Mouse (Mus musculus): ENCODE data around the gene Arhgef28. TPM values are rescaled to one million over a fixed set of nuclear protein-coding genes. Genes with fewer than 3 reads are reported as not detected.
A peak's percentile ranks its signal among the peaks of the same experiment; 100 is the strongest.
"Not testable (repeated sequence)": the region's sequence is repeated elsewhere in the genome, so short reads cannot be mapped to it uniquely, and the experiment has no call there.

Arhgef28 gene
- polyA plus RNA-seq, 1 experiment from 2014 or later, result 33.0 TPM

- 81% methylated on average over 2 of the region's 2 CpGs for WGBS
- Histone ChIP-seq H3K27me3 (replicated peaks; ENCODE audit: control insufficient read depth, insufficient read depth, low read length) (no peaks in the 10 kb centered on the region), H3K27ac (ENCODE audit: low read depth, low read length) (no peak overlapping the region), H3K4me1 (ENCODE audit: control insufficient read depth, insufficient read depth, low read depth, low read length) (no peaks in the 10 kb centered on the region), H3K4me2 (ENCODE audit: low read length) (no peak overlapping the region), H3K4me3 (ENCODE audit: low read length) (no peak overlapping the region), H3K36me3 (ENCODE audit: control insufficient read depth, insufficient read depth, low read length) (no peaks in the 10 kb centered on the region), H3K9me3 (ENCODE audit: control insufficient read depth, low read length) (no peaks in the 10 kb centered on the region), H3K9ac (ENCODE audit: low read depth, low read length) (no peak overlapping the region)
- no peak for ATAC-seq
Measured at GRCm38 (mm10) chr13:98111021-98111420, 95.2 kb downstream of the Arhgef28 start.

- not testable (repeated sequence) for H3K9ac ChIP-seq (ENCODE audit: low read depth, low read length); H3K27ac ChIP-seq (ENCODE audit: low read depth, low read length); H3K36me3 ChIP-seq (ENCODE audit: control insufficient read depth, insufficient read depth, low read length); H3K4me1 ChIP-seq (ENCODE audit: control insufficient read depth, insufficient read depth, low read depth, low read length); H3K4me3 ChIP-seq (ENCODE audit: low read length); H3K9me3 ChIP-seq (ENCODE audit: control insufficient read depth, low read length); H3K27me3 ChIP-seq (replicated peaks; ENCODE audit: control insufficient read depth, insufficient read depth, low read length); ATAC-seq; H3K4me2 ChIP-seq (ENCODE audit: low read length)
- WGBS, result 89% methylated on average over 3 of the region's 3 CpGs
Measured at GRCm38 (mm10) chr13:98108481-98108880, 97.8 kb downstream of the Arhgef28 start.

- Histone ChIP-seq H3K27ac (ENCODE audit: low read depth, low read length) (no peak overlapping the region), H3K4me3 (ENCODE audit: low read length) (no peak overlapping the region), H3K27me3 (replicated peaks; ENCODE audit: control insufficient read depth, insufficient read depth, low read length) (no peaks in the 10 kb centered on the region), H3K36me3 (ENCODE audit: control insufficient read depth, insufficient read depth, low read length) (no peaks in the 10 kb centered on the region), H3K9me3 (ENCODE audit: control insufficient read depth, low read length) (peaks cover 2% of the 10 kb centered on the region; the same call in 1 of the 2 replicates), H3K9ac (ENCODE audit: low read depth, low read length) (no peak overlapping the region), H3K4me1 (ENCODE audit: control insufficient read depth, insufficient read depth, low read depth, low read length) (no peaks in the 10 kb centered on the region), H3K4me2 (ENCODE audit: low read length) (no peak overlapping the region)
- no peak for ATAC-seq
- 77% methylated on average over 2 of the region's 2 CpGs for WGBS
Measured at GRCm38 (mm10) chr13:98107621-98108020, 98.6 kb downstream of the Arhgef28 start.

GRCm38 (mm10) chr13:98095966-98096365, 110.3 kb downstream of the Arhgef28 start:
- Histone ChIP-seq H3K4me1 (ENCODE audit: control insufficient read depth, insufficient read depth, low read depth, low read length) (peaks cover 4% of the 10 kb centered on the region; the same call in 1 of the 2 replicates), H3K9ac (ENCODE audit: low read depth, low read length) (no peak overlapping the region), H3K36me3 (ENCODE audit: control insufficient read depth, insufficient read depth, low read length) (no peaks in the 10 kb centered on the region), H3K9me3 (ENCODE audit: control insufficient read depth, low read length) (no peaks in the 10 kb centered on the region), H3K27ac (ENCODE audit: low read depth, low read length) (no peak overlapping the region), H3K4me2 (ENCODE audit: low read length) (no peak overlapping the region), H3K27me3 (replicated peaks; ENCODE audit: control insufficient read depth, insufficient read depth, low read length) (no peaks in the 10 kb centered on the region), H3K4me3 (ENCODE audit: low read length) (no peak overlapping the region)
- no peak for ATAC-seq
- 72% methylated on average over 4 of the region's 4 CpGs for WGBS

GRCm38 (mm10) chr13:98094332-98094731, 111.9 kb downstream of the Arhgef28 start:
- H3K4me3 ChIP-seq (ENCODE audit: low read length), result no peak overlapping the region
- H3K27ac ChIP-seq (ENCODE audit: low read depth, low read length), result no peak overlapping the region
- 69% methylated on average over 3 of the region's 3 CpGs for WGBS
- no peaks in the 10 kb centered on the region for H3K9me3 ChIP-seq (ENCODE audit: control insufficient read depth, low read length)
- H3K4me1 ChIP-seq (ENCODE audit: control insufficient read depth, insufficient read depth, low read depth, low read length), result peaks cover 4% of the 10 kb centered on the region; the same call in 1 of the 2 replicates
- no peaks in the 10 kb centered on the region for H3K27me3 ChIP-seq (replicated peaks; ENCODE audit: control insufficient read depth, insufficient read depth, low read length)
- ATAC-seq, result no peak
- no peak overlapping the region for H3K4me2 ChIP-seq (ENCODE audit: low read length)
- no peaks in the 10 kb centered on the region for H3K36me3 ChIP-seq (ENCODE audit: control insufficient read depth, insufficient read depth, low read length)
- no peak overlapping the region for H3K9ac ChIP-seq (ENCODE audit: low read depth, low read length)

- Histone ChIP-seq H3K27ac (ENCODE audit: low read depth, low read length) (no peak overlapping the region), H3K4me2 (ENCODE audit: low read length) (no peak overlapping the region), H3K9ac (ENCODE audit: low read depth, low read length) (no peak overlapping the region), H3K4me3 (ENCODE audit: low read length) (no peak overlapping the region), H3K9me3 (ENCODE audit: control insufficient read depth, low read length) (no peaks in the 10 kb centered on the region), H3K36me3 (ENCODE audit: control insufficient read depth, insufficient read depth, low read length) (no peaks in the 10 kb centered on the region), H3K4me1 (ENCODE audit: control insufficient read depth, insufficient read depth, low read depth, low read length) (peaks cover 4% of the 10 kb centered on the region; the same call in 1 of the 2 replicates), H3K27me3 (replicated peaks; ENCODE audit: control insufficient read depth, insufficient read depth, low read length) (no peaks in the 10 kb centered on the region)
- WGBS, result 53% methylated on average over 9 of the region's 9 CpGs
- peak; percentile 40; the same call in 1 of the 2 replicates for ATAC-seq
Measured at GRCm38 (mm10) chr13:98093483-98093882, 112.8 kb downstream of the Arhgef28 start.

- H3K9me3 ChIP-seq (ENCODE audit: control insufficient read depth, low read length), result no peaks in the 10 kb centered on the region
- H3K27ac ChIP-seq (ENCODE audit: low read depth, low read length), result no peak overlapping the region
- WGBS, result 91% methylated on average over 12 of the region's 12 CpGs
- no peak overlapping the region for H3K4me3 ChIP-seq (ENCODE audit: low read length)
- H3K9ac ChIP-seq (ENCODE audit: low read depth, low read length), result no peak overlapping the region
- H3K4me1 ChIP-seq (ENCODE audit: control insufficient read depth, insufficient read depth, low read depth, low read length), result peaks cover 4% of the 10 kb centered on the region; the same call in 1 of the 2 replicates
- H3K36me3 ChIP-seq (ENCODE audit: control insufficient read depth, insufficient read depth, low read length), result no peaks in the 10 kb centered on the region
- no peak overlapping the region for H3K4me2 ChIP-seq (ENCODE audit: low read length)
- ATAC-seq, result no peak
- no peaks in the 10 kb centered on the region for H3K27me3 ChIP-seq (replicated peaks; ENCODE audit: control insufficient read depth, insufficient read depth, low read length)
Measured at GRCm38 (mm10) chr13:98092354-98093002, 113.8 kb downstream of the Arhgef28 start.

- H3K27me3 ChIP-seq (replicated peaks; ENCODE audit: control insufficient read depth, insufficient read depth, low read length), result no peaks in the 10 kb centered on the region
- no peaks in the 10 kb centered on the region for H3K9me3 ChIP-seq (ENCODE audit: control insufficient read depth, low read length)
- no peaks in the 10 kb centered on the region for H3K4me1 ChIP-seq (ENCODE audit: control insufficient read depth, insufficient read depth, low read depth, low read length)
- no peak for ATAC-seq
- no peak overlapping the region for H3K27ac ChIP-seq (ENCODE audit: low read depth, low read length)
- H3K36me3 ChIP-seq (ENCODE audit: control insufficient read depth, insufficient read depth, low read length), result no peaks in the 10 kb centered on the region
- H3K4me2 ChIP-seq (ENCODE audit: low read length), result no peak overlapping the region
- H3K4me3 ChIP-seq (ENCODE audit: low read length), result no peak overlapping the region
- 71% methylated on average over 4 of the region's 4 CpGs for WGBS
- no peak overlapping the region for H3K9ac ChIP-seq (ENCODE audit: low read depth, low read length)
Measured at GRCm38 (mm10) chr13:98079640-98080039, 126.6 kb downstream of the Arhgef28 start.

- no peaks in the 10 kb centered on the region for H3K4me1 ChIP-seq (ENCODE audit: control insufficient read depth, insufficient read depth, low read depth, low read length)
- H3K27ac ChIP-seq (ENCODE audit: low read depth, low read length), result no peak overlapping the region
- H3K9me3 ChIP-seq (ENCODE audit: control insufficient read depth, low read length), result no peaks in the 10 kb centered on the region
- H3K4me2 ChIP-seq (ENCODE audit: low read length), result no peak overlapping the region
- 86% methylated on average over 5 of the region's 5 CpGs for WGBS
- H3K9ac ChIP-seq (ENCODE audit: low read depth, low read length), result no peak overlapping the region
- no peaks in the 10 kb centered on the region for H3K36me3 ChIP-seq (ENCODE audit: control insufficient read depth, insufficient read depth, low read length)
- no peak for ATAC-seq
- no peaks in the 10 kb centered on the region for H3K27me3 ChIP-seq (replicated peaks; ENCODE audit: control insufficient read depth, insufficient read depth, low read length)
- no peak overlapping the region for H3K4me3 ChIP-seq (ENCODE audit: low read length)
Measured at GRCm38 (mm10) chr13:98078251-98078650, 128.0 kb downstream of the Arhgef28 start.

All from hindbrain, embryonic 16.5 days (tissue).